Mouse (Mus musculus) embryonic facial prominence, embryonic 10.5 days (tissue): ENCODE measurements around the gene Gpr15. TPM values are rescaled to one million over a fixed set of nuclear protein-coding genes. Genes with fewer than 3 reads are reported as not detected.

Experiments
- DNase-seq: peaks from one replicate; pipeline ENCODE4 v3.0.0-alpha.2; 2017; ENCODE audit warnings: low spot score
- H3K27ac ChIP-seq: fragments of 300-500 bp; sonication (generic); replicated peaks from 2 replicates; pipeline ENCODE4 v1.5.1; 2016; ENCODE audit warnings: mild to moderate bottlenecking
- H3K27me3 ChIP-seq: fragments of 300-500 bp; sonication (generic); replicated peaks from 2 replicates; pipeline ENCODE4 v1.6.1; 2016; ENCODE audit warnings: low read depth, mild to moderate bottlenecking; ENCODE audit not compliant: poor library complexity, severe bottlenecking
- H3K36me3 ChIP-seq: fragments of 300-500 bp; sonication (generic); replicated peaks from 2 replicates; pipeline ENCODE4 v1.6.1; 2016; ENCODE audit warnings: mild to moderate bottlenecking, moderate library complexity
- H3K4me1 ChIP-seq: fragments of 300-500 bp; sonication (generic); 2 replicates; pipeline ENCODE4 v1.6.1; 2016
- H3K4me3 ChIP-seq: fragments of 300-500 bp; sonication (generic); 2 replicates; pipeline ENCODE4 v1.5.1; 2016; ENCODE audit warnings: mild to moderate bottlenecking, moderate library complexity
- H3K9me3 ChIP-seq: fragments of 300-500 bp; sonication (generic); 2 replicates; pipeline ENCODE4 v1.6.1; 2016; ENCODE audit warnings: mild to moderate bottlenecking
- WGBS: fragments of 180-500 bp; shearing (Covaris S2); methylation state at CpG from one replicate; pipeline ENCODE4 v1.1.7; 2016; 5-methylcytosine and 5-hydroxymethylcytosine counted together
- polyA plus RNA-seq: library from polyadenylated mRNA; unstranded; fragments of >200 nt; fragmentation: Nextera tagmentation; extraction: Ambion mirVana; gene quantifications from 2 replicates; pipeline ENCODE4 v1.2.1, GENCODE M21; 2016

The Gpr15 gene
- polyA plus RNA-seq, 1 experiment from 2014 or later: not detected

GRCm38 (mm10) chr16:58715018-58715417 is 3.9 kb downstream of the Gpr15 start:
- 0 out of 2 replicates have a peak, but pooled peaks cover 3% of the 10 kb centered on the region for H3K27me3 ChIP-seq
- no peaks in the 10 kb centered on the region for H3K36me3 ChIP-seq
- H3K9me3 ChIP-seq: no peaks in the 10 kb centered on the region
- H3K4me3 ChIP-seq: no peak overlapping the region
- H3K4me1 ChIP-seq: no peaks in the 10 kb centered on the region
- DNase-seq: no peak
- WGBS: 84% methylated on average over 4 of the region's 4 CpGs
- H3K27ac ChIP-seq: no peak overlapping the region

GRCm38 (mm10) chr16:58713128-58713527 is 5.7 kb downstream of the Gpr15 start:
- Histone ChIP-seq H3K27ac (no peak overlapping the region), H3K4me3 (no peak overlapping the region), H3K27me3 (0 out of 2 replicates have a peak, but pooled peaks cover 2% of the 10 kb centered on the region), H3K9me3 (no peaks in the 10 kb centered on the region), H3K36me3 (no peaks in the 10 kb centered on the region), H3K4me1 (no peaks in the 10 kb centered on the region)
- DNase-seq: no peak
- WGBS: 91% methylated on average over 1 of the region's 1 CpGs

GRCm38 (mm10) chr16:58712221-58712620 is 6.6 kb downstream of the Gpr15 start:
- Histone ChIP-seq H3K4me1 (no peaks in the 10 kb centered on the region), H3K27ac (no peak overlapping the region), H3K27me3 (no peaks in the 10 kb centered on the region), H3K9me3 (no peaks in the 10 kb centered on the region), H3K4me3 (no peak overlapping the region), H3K36me3 (no peaks in the 10 kb centered on the region)
- DNase-seq: no peak
- 73% methylated on average over 8 of the region's 8 CpGs for whole genome bisulfite sequencing

GRCm38 (mm10) chr16:58709536-58709935 is 9.3 kb downstream of the Gpr15 start:
- Histone ChIP-seq H3K36me3 (no peaks in the 10 kb centered on the region), H3K27me3 (no peaks in the 10 kb centered on the region), H3K4me1 (no peaks in the 10 kb centered on the region), H3K27ac (no peak overlapping the region), H3K4me3 (no peak overlapping the region), H3K9me3 (no peaks in the 10 kb centered on the region)
- DNase-seq: no peak
- 80% methylated on average over 4 of the region's 4 CpGs for WGBS

GRCm38 (mm10) chr16:58708601-58709475 is 10.0 kb downstream of the Gpr15 start:
- H3K27me3 ChIP-seq: no peaks in the 10 kb centered on the region
- no peak for DNase-seq
- H3K4me1 ChIP-seq: peaks cover 2% of the 10 kb centered on the region; the same call in 1 of the 2 replicates
- no peak overlapping the region for H3K27ac ChIP-seq
- H3K4me3 ChIP-seq: no peak overlapping the region
- H3K36me3 ChIP-seq: no peaks in the 10 kb centered on the region
- 83% methylated on average over 3 of the region's 3 CpGs for WGBS
- H3K9me3 ChIP-seq: no peaks in the 10 kb centered on the region

- no peak overlapping the region for H3K4me3 ChIP-seq
- no peak overlapping the region for H3K27ac ChIP-seq
- no peak for DNase-seq
- peaks cover 9% of the 10 kb centered on the region; the same call in 1 of the 2 replicates for H3K4me1 ChIP-seq
- no peaks in the 10 kb centered on the region for H3K27me3 ChIP-seq
- H3K9me3 ChIP-seq: no peaks in the 10 kb centered on the region
- H3K36me3 ChIP-seq: no peaks in the 10 kb centered on the region
- 86% methylated on average over 4 of the region's 4 CpGs for WGBS
Measured at GRCm38 (mm10) chr16:58707276-58707905, 11.5 kb downstream of the Gpr15 start.

GRCm38 (mm10) chr16:58704999-58705398 is 13.9 kb downstream of the Gpr15 start:
- DNase-seq: no peak
- Histone ChIP-seq H3K27ac (no peak overlapping the region), H3K4me1 (peaks cover 13% of the 10 kb centered on the region), H3K9me3 (no peaks in the 10 kb centered on the region), H3K36me3 (no peaks in the 10 kb centered on the region), H3K4me3 (no peak overlapping the region), H3K27me3 (no peaks in the 10 kb centered on the region)

- WGBS: 36% methylated on average over 10 of the region's 10 CpGs
- Histone ChIP-seq H3K27ac (no peak overlapping the region), H3K4me3 (no peak overlapping the region), H3K9me3 (no peaks in the 10 kb centered on the region), H3K4me1 (peaks cover 13% of the 10 kb centered on the region), H3K36me3 (no peaks in the 10 kb centered on the region), H3K27me3 (no peaks in the 10 kb centered on the region)
- no peak for DNase-seq
Measured at GRCm38 (mm10) chr16:58703382-58704124, 15.3 kb downstream of the Gpr15 start.

- Histone ChIP-seq H3K27me3 (no peaks in the 10 kb centered on the region), H3K9me3 (no peaks in the 10 kb centered on the region), H3K4me3 (no peak overlapping the region), H3K4me1 (peaks cover 13% of the 10 kb centered on the region), H3K36me3 (no peaks in the 10 kb centered on the region), H3K27ac (no peak overlapping the region)
- 83% methylated on average over 10 of the region's 10 CpGs for WGBS
- DNase-seq: no peak
Measured at GRCm38 (mm10) chr16:58702329-58702932, 16.4 kb downstream of the Gpr15 start.

GRCm38 (mm10) chr16:58701779-58702178 is 17.1 kb downstream of the Gpr15 start:
- no peaks in the 10 kb centered on the region for H3K36me3 ChIP-seq
- no peak for DNase-seq
- no peak overlapping the region for H3K27ac ChIP-seq
- 68% methylated on average over 6 of the region's 6 CpGs for WGBS
- no peaks in the 10 kb centered on the region for H3K27me3 ChIP-seq
- no peaks in the 10 kb centered on the region for H3K9me3 ChIP-seq
- H3K4me3 ChIP-seq: no peak overlapping the region
- peaks cover 13% of the 10 kb centered on the region for H3K4me1 ChIP-seq

GRCm38 (mm10) chr16:58700816-58701424 is 17.9 kb downstream of the Gpr15 start:
- H3K4me1 ChIP-seq: peaks cover 13% of the 10 kb centered on the region
- no peaks in the 10 kb centered on the region for H3K9me3 ChIP-seq
- no peak overlapping the region for H3K27ac ChIP-seq
- no peak overlapping the region for H3K4me3 ChIP-seq
- no peaks in the 10 kb centered on the region for H3K27me3 ChIP-seq
- 82% methylated on average over 12 of the region's 12 CpGs for WGBS
- DNase-seq: no peak
- no peaks in the 10 kb centered on the region for H3K36me3 ChIP-seq

GRCm38 (mm10) chr16:58700174-58700573 is 18.7 kb downstream of the Gpr15 start:
- 82% methylated on average over 6 of the region's 6 CpGs for WGBS
- peaks cover 13% of the 10 kb centered on the region for H3K4me1 ChIP-seq
- H3K27me3 ChIP-seq: no peaks in the 10 kb centered on the region
- no peaks in the 10 kb centered on the region for H3K9me3 ChIP-seq
- no peak overlapping the region for H3K27ac ChIP-seq
- no peak overlapping the region for H3K4me3 ChIP-seq
- DNase-seq: no peak
- no peaks in the 10 kb centered on the region for H3K36me3 ChIP-seq
